Comparison of ENCODE assay signal across 8 mouse cellular contexts in the genomic region with DNA sequence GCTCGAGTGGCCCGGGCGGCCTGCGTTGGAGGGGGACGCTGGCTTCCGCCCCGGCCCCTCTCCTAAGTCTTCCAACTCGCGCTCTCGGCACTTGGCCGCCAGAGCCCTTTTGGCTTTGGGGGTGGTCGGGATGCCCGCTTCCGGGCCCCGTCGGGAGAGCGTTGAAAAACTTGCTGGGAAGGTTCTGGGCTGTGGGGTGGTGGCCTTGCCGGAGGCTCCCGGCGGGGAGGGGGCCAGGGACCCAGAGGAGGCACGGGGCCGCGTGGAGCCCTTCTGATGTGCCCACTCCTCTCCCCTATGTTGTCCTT. TPM values are rescaled to one million over a fixed set of nuclear protein-coding genes. Genes with fewer than 3 reads are reported as not detected.
DNase-seq lines count a peak whose midpoint lies in the region; ATAC-seq and TF ChIP-seq lines count a peak whose summit lies in the region.

No protein-coding gene starts in this region.

- peak overlapping the region; percentile 98 for H3K9ac ChIP-seq in ES-Bruce4 (ENCODE audit: low read depth, poor library complexity, severe bottlenecking)
- H3K9ac ChIP-seq in embryonic facial prominence, embryonic 13.5 days, result peak overlapping the region; percentile 99
- peak overlapping the region; percentile 99 for H3K9ac ChIP-seq in hindbrain, embryonic 12.5 days
- peak overlapping the region; percentile 98 for H3K9ac ChIP-seq in midbrain, embryonic 11.5 days (ENCODE audit: low read length)

- no peak for ATAC-seq in embryonic facial prominence, embryonic 13.5 days (ENCODE audit: insufficient number of reproducible peaks, insufficient read depth, low FRiP score, low TSS enrichment, low read depth)
- ATAC-seq in hindbrain, embryonic 12.5 days (ENCODE audit: low FRiP score), result no peak
- ATAC-seq in midbrain, embryonic 11.5 days (ENCODE audit: low FRiP score), result no peak

- peaks cover 3% of the 10 kb centered on the region for H3K4me1 ChIP-seq in ES-Bruce4 (ENCODE audit: control insufficient read depth, insufficient read depth, low read length)
- peaks cover 69% of the 10 kb centered on the region for H3K4me1 ChIP-seq in embryonic facial prominence, embryonic 13.5 days
- peaks cover 64% of the 10 kb centered on the region for H3K4me1 ChIP-seq in hindbrain, embryonic 12.5 days
- H3K4me1 ChIP-seq in midbrain, embryonic 11.5 days (ENCODE audit: control insufficient read depth, insufficient read depth, low read length), result peaks cover 59% of the 10 kb centered on the region

- no peak overlapping the region for H3K27ac ChIP-seq in ES-Bruce4 (ENCODE audit: insufficient read depth, low read length)
- H3K27ac ChIP-seq in embryonic facial prominence, embryonic 13.5 days, result peak overlapping the region; percentile 96
- H3K27ac ChIP-seq in hindbrain, embryonic 12.5 days, result peak overlapping the region; percentile 95
- H3K27ac ChIP-seq in midbrain, embryonic 11.5 days (ENCODE audit: low read depth, low read length), result peak overlapping the region; percentile 93

- H3K27me3 ChIP-seq in ES-Bruce4 (ENCODE audit: control insufficient read depth, insufficient read depth, low read length, poor library complexity, severe bottlenecking), result no peaks in the 10 kb centered on the region
- H3K27me3 ChIP-seq in embryonic facial prominence, embryonic 13.5 days, result no peaks in the 10 kb centered on the region
- no peaks in the 10 kb centered on the region for H3K27me3 ChIP-seq in hindbrain, embryonic 12.5 days
- H3K27me3 ChIP-seq in midbrain, embryonic 11.5 days (ENCODE audit: control insufficient read depth, insufficient read depth, low read length), result no peaks in the 10 kb centered on the region

- TF ChIP-seq EP300 in ES-Bruce4 (IDR thresholded peaks at IDR 0.05; ENCODE audit: insufficient read depth, low read depth, low read length), result no peak

- no peak for TF ChIP-seq POLR2A in ES-Bruce4 (IDR thresholded peaks at IDR 0.05; ENCODE audit: insufficient read depth, low read length)

- TF ChIP-seq CTCF in ES-Bruce4 (IDR thresholded peaks at IDR 0.05; ENCODE audit: low read depth, low read length), result no peak

- peak; percentile 17 for DNase-seq in layer of hippocampus, adult 9-11 months
- no peak for DNase-seq in layer of hippocampus, postnatal 14 days (ENCODE audit: low spot score in 2 of 2)
- DNase-seq in midbrain, embryonic 11.5 days (ENCODE audit: low spot score, missing footprints), result peak; percentile 96
- no peak for DNase-seq in embryo, embryonic 10 days (ENCODE audit: low spot score)
- no peak for DNase-seq in yolk sac, embryonic 10.5 days (ENCODE audit: low spot score)

- under 1% methylated on average over 23 of the region's 23 CpGs for WGBS in embryonic facial prominence, embryonic 13.5 days
- 0% methylated on average over 23 of the region's 23 CpGs for WGBS in hindbrain, embryonic 12.5 days
- WGBS in midbrain, embryonic 11.5 days, result under 1% methylated on average over 23 of the region's 23 CpGs

- peak overlapping the region; percentile 94 for H3K4me2 ChIP-seq in embryonic facial prominence, embryonic 13.5 days
- peak overlapping the region; percentile 91 for H3K4me2 ChIP-seq in hindbrain, embryonic 12.5 days (replicated peaks)
- peak overlapping the region; percentile 99 for H3K4me2 ChIP-seq in midbrain, embryonic 11.5 days

- peak overlapping the region; percentile 99 for H3K4me3 ChIP-seq in ES-Bruce4 (ENCODE audit: low read depth, low read length)
- H3K4me3 ChIP-seq in embryonic facial prominence, embryonic 13.5 days, result peak overlapping the region; percentile 76
- peak overlapping the region; percentile 94 for H3K4me3 ChIP-seq in hindbrain, embryonic 12.5 days
- peak overlapping the region; percentile 87 for H3K4me3 ChIP-seq in midbrain, embryonic 11.5 days (ENCODE audit: low read depth, low read length)

- H3K9me3 ChIP-seq in ES-Bruce4 (replicated peaks; ENCODE audit: control insufficient read depth, insufficient read depth, low read length, poor library complexity, severe bottlenecking), result no peaks in the 10 kb centered on the region
- no peaks in the 10 kb centered on the region for H3K9me3 ChIP-seq in embryonic facial prominence, embryonic 13.5 days
- no peaks in the 10 kb centered on the region for H3K9me3 ChIP-seq in hindbrain, embryonic 12.5 days (replicated peaks)
- H3K9me3 ChIP-seq in midbrain, embryonic 11.5 days (ENCODE audit: control insufficient read depth, low read length), result no peaks in the 10 kb centered on the region

- peaks cover 26% of the 10 kb centered on the region for H3K36me3 ChIP-seq in ES-Bruce4 (ENCODE audit: control insufficient read depth, insufficient read depth, low read length, poor library complexity, severe bottlenecking)
- H3K36me3 ChIP-seq in embryonic facial prominence, embryonic 13.5 days, result peaks cover 17% of the 10 kb centered on the region; the same call in 1 of the 2 replicates
- H3K36me3 ChIP-seq in hindbrain, embryonic 12.5 days, result peaks cover 9% of the 10 kb centered on the region
- peaks cover 2% of the 10 kb centered on the region; the same call in 1 of the 2 replicates for H3K36me3 ChIP-seq in midbrain, embryonic 11.5 days (ENCODE audit: control insufficient read depth, insufficient read depth, low read length)

RNA-seq across cellular contexts. Expression of a gene that starts 1.4 kb away (rescaled TPM):
- total RNA-seq in layer of hippocampus, postnatal 14 days (2021), result 10 to 100 TPM; 73.5 to 77.2 TPM
- 122 and 146 TPM in 2 replicates for polyA plus RNA-seq in ES-Bruce4 (2011; ENCODE audit: insufficient read depth, insufficient read length, low read depth, missing spikeins)
- polyA plus RNA-seq in embryonic facial prominence, embryonic 13.5 days (2015; fragmentation: Nextera tagmentation; extraction: Ambion mirVana), result 38.9 and 39.5 TPM in 2 replicates
- polyA plus RNA-seq in hindbrain, embryonic 12.5 days (2016; fragmentation: Nextera tagmentation; extraction: Ambion mirVana), result 56.3 and 59.9 TPM in 2 replicates
- 38.2 and 38.9 TPM in 2 replicates for polyA plus RNA-seq in midbrain, embryonic 11.5 days (2014; fragmentation: Nextera tagmentation; extraction: Ambion mirVana)

Comparison
In these comparisons a context has a peak if more than half of its experiments do, and no peak if none do; other contexts are left out.
1. DNase-seq: peak in layer of hippocampus, adult 9-11 months (single experiment) and midbrain, embryonic 11.5 days (single experiment); none in layer of hippocampus, postnatal 14 days (0 of 2), embryo, embryonic 10 days (single experiment) and yolk sac, embryonic 10.5 days (single experiment).
2. Peak in every context shown above with its lines, with median percentiles within 50 percentile points of each other: H3K4me3 ChIP-seq, H3K9ac ChIP-seq and H3K4me2 ChIP-seq.